Mouse (Mus musculus) kidney, adult 18-20 months (tissue): ENCODE results near the gene Vsx1.

Source experiments
- DNase-seq: peaks from one replicate; pipeline ENCODE4 v3.0.0; 2021

Vsx1 gene

DNA sequence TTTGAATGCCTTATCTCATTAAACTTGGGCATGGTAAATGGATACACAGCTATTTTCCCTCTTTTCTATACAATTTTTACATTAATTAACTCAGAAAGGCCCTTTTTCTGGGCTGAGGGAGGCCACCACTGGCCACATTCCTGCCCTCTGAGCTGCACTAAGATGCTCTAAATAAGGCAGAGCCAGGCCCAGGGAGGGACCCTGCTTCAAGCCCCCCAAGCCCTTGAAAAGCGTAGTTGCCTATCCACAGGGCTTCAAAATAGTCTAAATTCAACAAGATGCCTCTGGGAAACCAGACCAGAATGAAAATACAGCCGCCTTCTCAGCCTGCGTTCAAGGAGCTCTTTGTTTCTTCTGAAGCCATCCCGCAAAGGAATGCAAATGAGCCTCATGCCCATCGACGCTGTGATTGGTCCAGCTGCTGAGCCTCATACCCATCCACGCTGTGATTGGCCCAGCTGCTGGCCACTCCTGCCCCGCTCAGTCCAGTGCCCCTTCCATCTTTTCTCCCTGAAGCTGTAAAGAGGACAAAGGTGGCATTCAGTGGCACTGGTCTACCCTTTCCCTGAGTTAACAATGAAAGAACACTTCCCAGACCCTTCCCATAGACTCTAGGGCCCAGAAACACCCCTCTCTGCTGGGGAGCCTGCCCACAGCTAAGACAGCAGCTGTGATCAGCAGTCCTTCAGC, 45.3 kb downstream of the Vsx1 start:
- DNase-seq, result no peak

DNA sequence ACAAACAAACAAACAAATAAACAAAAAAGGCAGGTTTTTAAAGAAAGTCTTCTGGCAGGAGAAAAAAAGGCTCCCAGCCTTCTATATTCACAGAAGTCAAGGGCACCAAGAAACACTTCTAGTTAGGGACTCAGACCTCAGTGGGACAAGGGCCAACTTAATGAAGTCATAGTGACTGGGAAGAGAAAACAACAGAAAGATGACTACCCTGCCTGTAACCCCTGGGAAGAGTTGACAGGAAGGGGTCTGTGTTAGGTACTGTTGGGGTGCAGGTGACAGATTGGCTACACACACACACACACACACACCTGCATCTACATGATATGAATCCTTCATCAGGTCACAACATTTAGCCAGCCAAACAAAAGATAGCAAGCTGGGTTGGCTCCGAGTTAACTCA, 46.0 kb downstream of the Vsx1 start:
- DNase-seq, result no peak

DNA sequence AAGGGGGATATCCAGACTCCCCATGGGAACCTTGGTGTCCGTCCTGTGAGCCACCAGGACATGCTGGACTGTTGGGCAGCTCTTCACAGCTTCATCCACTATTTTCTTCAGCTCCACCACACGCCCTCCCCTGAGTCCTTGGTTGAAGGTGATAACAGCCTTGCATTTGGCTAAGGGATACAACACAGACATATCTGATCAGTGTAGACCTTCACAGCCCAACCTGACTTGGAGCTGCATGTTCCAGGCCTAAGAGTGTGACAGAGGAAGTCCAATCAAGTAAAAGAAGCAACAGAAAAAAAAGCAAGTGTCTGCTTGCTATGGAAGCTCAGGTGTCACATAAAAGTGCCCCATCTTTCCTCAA, 50.8 kb downstream of the Vsx1 start:
- DNase-seq, result no peak

DNA sequence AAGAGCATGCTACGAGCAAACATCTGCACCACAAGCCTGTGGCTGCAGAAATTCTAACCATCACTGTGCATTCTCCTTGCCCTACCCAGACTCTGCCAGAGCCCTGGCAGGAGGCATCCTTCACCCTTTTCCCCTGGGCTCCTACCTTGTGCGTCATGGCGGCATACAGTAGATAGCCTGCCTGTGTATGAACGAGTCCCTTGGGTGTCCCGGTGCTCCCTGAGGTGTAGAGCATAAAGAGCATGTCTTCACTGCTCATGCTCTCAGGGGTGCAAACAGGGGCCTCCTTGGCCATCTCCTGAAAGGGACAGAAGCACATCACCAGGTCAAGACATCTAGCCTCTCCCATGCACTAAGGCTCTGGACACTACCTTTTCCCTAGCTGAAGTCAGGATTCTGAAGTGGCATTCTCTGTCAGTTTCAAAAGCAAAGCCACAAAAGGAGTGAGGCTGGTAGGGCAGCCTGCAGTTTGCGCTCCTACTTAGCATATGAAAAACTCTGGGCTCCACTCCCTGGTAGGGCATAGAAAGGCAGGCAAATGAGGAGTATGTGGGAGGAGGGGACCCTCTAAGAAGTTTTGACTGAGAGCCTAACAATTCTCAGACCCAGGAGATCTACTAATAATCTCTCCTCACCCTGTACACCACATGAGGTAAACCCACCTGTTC, 51.3 kb downstream of the Vsx1 start:
- DNase-seq, result no peak

DNA sequence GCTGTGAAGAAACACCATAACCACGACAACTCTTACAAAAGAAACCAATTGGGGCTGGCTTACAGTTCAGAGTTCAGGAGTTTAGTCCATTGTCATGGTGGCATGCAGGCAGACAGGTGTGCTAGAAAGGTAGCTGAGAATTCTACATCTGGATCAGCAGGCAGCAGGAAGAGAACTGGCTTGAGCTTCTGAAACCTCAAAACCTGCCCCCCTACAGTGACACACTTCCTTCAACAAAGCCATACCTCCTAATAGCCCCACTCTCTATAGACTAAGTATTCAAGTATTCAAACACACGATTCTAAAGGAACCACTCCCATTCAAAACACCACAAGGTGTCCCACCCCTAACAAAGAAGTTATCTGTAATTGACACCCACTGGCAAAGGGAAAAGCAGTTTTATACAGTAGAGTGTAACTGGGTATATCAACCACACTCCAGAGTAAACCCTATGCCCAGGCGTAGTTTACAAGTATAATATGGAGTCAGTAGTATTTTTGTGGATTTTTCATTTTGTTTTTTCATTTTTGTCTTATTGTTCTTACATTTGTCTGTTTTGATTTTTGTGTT, 53.2 kb downstream of the Vsx1 start:
- no peak for DNase-seq
